Mouse (Mus musculus): ENCODE measurements around the gene Nol4l. TPM values are rescaled to one million over a fixed set of nuclear protein-coding genes. Genes with fewer than 3 reads are reported as not detected.
A peak's percentile ranks its signal among the peaks of the same experiment; 100 is the strongest.

The Nol4l gene
- polyA plus RNA-seq, 2 experiments: 3.7 to 5.7 TPM

DNA sequence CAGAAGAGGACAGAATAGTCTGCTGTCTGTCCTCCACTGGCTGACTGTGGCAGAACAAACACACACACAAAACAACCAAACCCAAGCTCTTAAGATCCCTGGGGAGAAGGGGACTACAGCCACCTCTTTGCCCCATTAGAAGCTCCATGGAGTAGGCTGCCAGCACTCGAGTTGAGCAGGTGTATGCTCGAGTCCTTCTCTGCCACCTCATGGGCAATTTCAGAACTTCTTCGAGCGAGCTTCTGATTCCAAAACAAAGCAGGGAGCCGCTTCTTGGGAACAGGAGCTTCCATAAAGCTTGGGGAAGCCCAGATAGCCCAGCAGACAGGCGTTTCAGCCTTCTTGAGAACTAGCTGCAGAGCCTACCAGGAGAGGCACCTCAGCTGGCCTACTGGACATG, 117.2 kb downstream of the Nol4l start:
- DNase-seq (ENCODE audit: low read depth in 3 of 3, low spot score in 3 of 3): no peak
- no peak overlapping the region for H3K27ac ChIP-seq
- no peak overlapping the region for H3K9ac ChIP-seq (replicated peaks)
- 65% methylated on average over 6 of the region's 6 CpGs for WGBS (ENCODE audit: insufficient replicate concordance)
- no peaks in the 10 kb centered on the region for H3K4me1 ChIP-seq (replicated peaks; ENCODE audit: control insufficient read depth in 2 of 2, insufficient read depth in 2 of 2, low read length in 1 of 2)
- peaks cover 32% of the 10 kb centered on the region for H3K36me3 ChIP-seq (replicated peaks; ENCODE audit: control insufficient read depth, insufficient read depth, low read depth)
- no peak for ATAC-seq (ENCODE audit: insufficient read depth)
- H3K4me3 ChIP-seq (ENCODE audit: insufficient read depth in 1 of 2, low read depth in 2 of 2, low read length in 2 of 2): no peak overlapping the region
- no peaks in the 10 kb centered on the region for H3K27me3 ChIP-seq (ENCODE audit: control insufficient read depth, insufficient read depth, low read length)
- no peak for TF ChIP-seq EP300 (IDR thresholded peaks at IDR 0.05; ENCODE audit: low read depth)
- peak; percentile 21; the same call in 1 of the 2 replicates for TF ChIP-seq CTCF (IDR thresholded peaks at IDR 0.05; ENCODE audit: low read depth)
- H3K4me2 ChIP-seq (ENCODE audit: low read depth): no peak overlapping the region
- H3K9me3 ChIP-seq (ENCODE audit: control insufficient read depth, low read length): no peaks in the 10 kb centered on the region

DNA sequence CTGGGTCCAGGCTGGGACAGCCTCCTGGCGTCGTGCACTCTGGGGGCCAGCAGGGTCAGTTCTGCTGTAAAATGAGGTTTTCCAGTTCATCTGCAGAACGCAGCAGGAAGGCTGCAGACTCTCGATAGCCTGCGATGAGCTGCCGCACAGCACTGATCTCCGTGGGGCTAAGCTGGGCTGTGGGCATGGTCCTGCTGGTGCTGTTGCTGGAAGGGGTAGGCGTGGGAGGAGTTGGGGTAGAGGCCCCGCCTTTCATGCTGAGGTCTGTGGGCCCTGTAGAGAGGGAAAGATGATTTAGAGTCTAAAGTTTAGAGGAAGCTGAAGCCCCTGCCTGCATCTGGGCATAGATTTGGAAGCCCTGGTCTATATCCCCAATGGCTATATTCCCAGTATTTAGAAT, 118.2 kb downstream of the Nol4l start:
- WGBS (ENCODE audit: insufficient replicate concordance): 62% methylated on average over 9 of the region's 9 CpGs
- Histone ChIP-seq H3K4me1 (replicated peaks; ENCODE audit: control insufficient read depth in 2 of 2, insufficient read depth in 2 of 2, low read length in 1 of 2) (no peaks in the 10 kb centered on the region), H3K9me3 (ENCODE audit: control insufficient read depth, low read length) (no peaks in the 10 kb centered on the region), H3K9ac (replicated peaks) (no peak overlapping the region), H3K27ac (no peak overlapping the region), H3K4me3 (ENCODE audit: insufficient read depth in 1 of 2, low read depth in 2 of 2, low read length in 2 of 2) (no peak overlapping the region), H3K36me3 (replicated peaks; ENCODE audit: control insufficient read depth, insufficient read depth, low read depth) (peaks cover 22% of the 10 kb centered on the region), H3K27me3 (ENCODE audit: control insufficient read depth, insufficient read depth, low read length) (no peaks in the 10 kb centered on the region), H3K4me2 (ENCODE audit: low read depth) (no peak overlapping the region)
- no peak for DNase-seq (ENCODE audit: low read depth in 3 of 3, low spot score in 3 of 3)
- ATAC-seq (ENCODE audit: insufficient read depth): no peak
- no peak for TF ChIP-seq EP300 (IDR thresholded peaks at IDR 0.05; ENCODE audit: low read depth)
- no peak for TF ChIP-seq CTCF (IDR thresholded peaks at IDR 0.05; ENCODE audit: low read depth)

DNA sequence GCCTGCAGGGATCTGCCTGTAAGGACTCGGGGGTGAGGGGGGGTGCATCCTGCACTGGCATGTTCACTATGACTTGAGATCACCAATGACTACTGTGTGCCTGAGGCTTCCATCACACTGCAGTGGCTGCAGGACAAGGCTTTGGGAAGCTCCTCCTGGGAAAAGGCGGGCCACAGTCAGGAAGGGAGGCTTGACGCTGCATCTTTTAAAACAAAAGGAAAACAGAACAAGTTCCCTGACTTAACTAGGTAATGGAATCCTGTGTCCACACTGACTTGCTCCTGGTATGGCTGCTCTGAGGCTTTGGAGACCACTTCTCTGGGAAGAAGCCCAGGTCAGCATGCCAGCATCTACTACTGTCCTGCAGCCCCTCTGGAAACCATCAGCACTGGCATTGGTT, 120.8 kb downstream of the Nol4l start:
- Histone ChIP-seq H3K4me2 (ENCODE audit: low read depth) (no peak overlapping the region), H3K4me3 (ENCODE audit: insufficient read depth in 1 of 2, low read depth in 2 of 2, low read length in 2 of 2) (no peak overlapping the region), H3K36me3 (replicated peaks; ENCODE audit: control insufficient read depth, insufficient read depth, low read depth) (peaks cover 8% of the 10 kb centered on the region), H3K4me1 (replicated peaks; ENCODE audit: control insufficient read depth in 2 of 2, insufficient read depth in 2 of 2, low read length in 1 of 2) (peaks cover 0 to 9% of the 10 kb centered on the region in 2 experiments; a peak in 2 of 4 replicates), H3K27me3 (ENCODE audit: control insufficient read depth, insufficient read depth, low read length) (no peaks in the 10 kb centered on the region), H3K27ac (no peak overlapping the region), H3K9me3 (ENCODE audit: control insufficient read depth, low read length) (no peaks in the 10 kb centered on the region), H3K9ac (replicated peaks) (no peak overlapping the region)
- no peak for TF ChIP-seq CTCF (IDR thresholded peaks at IDR 0.05; ENCODE audit: low read depth)
- no peak for TF ChIP-seq EP300 (IDR thresholded peaks at IDR 0.05; ENCODE audit: low read depth)
- ATAC-seq (ENCODE audit: insufficient read depth) (no peak), DNase-seq (ENCODE audit: low read depth in 3 of 3, low spot score in 3 of 3) (no peak)
- 82% methylated on average over 3 of the region's 3 CpGs for WGBS (ENCODE audit: insufficient replicate concordance)

DNA sequence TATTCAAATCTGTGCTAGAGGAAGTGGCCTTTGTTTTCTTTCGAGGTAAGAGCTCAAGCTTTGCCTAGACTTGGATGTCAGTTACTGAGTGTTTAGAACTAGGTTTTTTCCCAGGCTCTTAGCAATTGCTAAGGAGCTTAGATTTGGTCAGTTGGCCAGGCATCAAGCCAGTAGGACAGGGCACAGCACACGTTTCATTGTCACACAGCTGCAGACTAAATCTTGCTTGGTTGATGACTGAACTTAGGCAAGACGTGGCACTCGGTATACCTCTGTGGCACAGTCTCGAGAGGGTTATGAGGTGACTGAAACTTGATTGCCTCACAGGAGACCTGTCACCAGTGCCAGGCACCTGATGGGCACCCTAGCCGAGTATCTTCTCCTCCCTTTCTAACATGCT, 122.9 kb downstream of the Nol4l start:
- H3K9ac ChIP-seq (replicated peaks): no peak overlapping the region
- no peaks in the 10 kb centered on the region for H3K9me3 ChIP-seq (ENCODE audit: control insufficient read depth, low read length)
- DNase-seq (ENCODE audit: low read depth in 3 of 3, low spot score in 3 of 3): no peak
- no peaks in the 10 kb centered on the region for H3K27me3 ChIP-seq (ENCODE audit: control insufficient read depth, insufficient read depth, low read length)
- no peak overlapping the region for H3K4me2 ChIP-seq (ENCODE audit: low read depth)
- H3K4me1 ChIP-seq (replicated peaks; ENCODE audit: control insufficient read depth in 2 of 2, insufficient read depth in 2 of 2, low read length in 1 of 2): peaks cover 0 to 10% of the 10 kb centered on the region in 2 experiments; a peak in 2 of 4 replicates
- no peak for TF ChIP-seq EP300 (IDR thresholded peaks at IDR 0.05; ENCODE audit: low read depth)
- no peak for ATAC-seq (ENCODE audit: insufficient read depth)
- H3K36me3 ChIP-seq (replicated peaks; ENCODE audit: control insufficient read depth, insufficient read depth, low read depth): peaks cover 9% of the 10 kb centered on the region
- H3K4me3 ChIP-seq (ENCODE audit: insufficient read depth in 1 of 2, low read depth in 2 of 2, low read length in 2 of 2): no peak overlapping the region
- no peak overlapping the region for H3K27ac ChIP-seq
- 71% methylated on average over 6 of the region's 6 CpGs for WGBS (ENCODE audit: insufficient replicate concordance)

DNA sequence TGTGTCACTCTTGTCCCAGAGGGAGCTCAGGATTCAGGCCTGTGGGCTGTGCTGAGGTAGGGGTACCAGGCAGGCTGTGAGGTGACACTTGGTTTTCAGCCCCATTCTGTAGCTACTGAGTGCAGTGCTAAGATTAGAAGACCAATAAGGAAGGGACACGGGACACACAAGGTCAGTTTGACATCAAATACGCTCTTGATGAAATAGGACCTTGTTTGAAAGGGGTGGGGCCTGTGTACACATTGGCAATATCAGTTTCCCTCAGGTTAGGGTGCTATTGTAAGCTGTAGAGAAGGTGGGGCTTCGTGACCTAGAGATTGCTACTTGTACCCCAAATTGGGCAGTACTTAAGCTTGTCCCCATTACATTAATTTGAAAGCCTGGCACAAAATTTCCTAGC, 124.9 kb downstream of the Nol4l start:
- H3K27me3 ChIP-seq (ENCODE audit: control insufficient read depth, insufficient read depth, low read length): no peaks in the 10 kb centered on the region
- TF ChIP-seq CTCF (IDR thresholded peaks at IDR 0.05; ENCODE audit: low read depth) (no peak), EP300 (IDR thresholded peaks at IDR 0.05; ENCODE audit: low read depth) (no peak)
- no peak overlapping the region for H3K9ac ChIP-seq (replicated peaks)
- peaks cover 0 to 10% of the 10 kb centered on the region in 2 experiments; a peak in 2 of 4 replicates for H3K4me1 ChIP-seq (replicated peaks; ENCODE audit: control insufficient read depth in 2 of 2, insufficient read depth in 2 of 2, low read length in 1 of 2)
- no peak overlapping the region for H3K4me2 ChIP-seq (ENCODE audit: low read depth)
- peaks cover 23% of the 10 kb centered on the region for H3K36me3 ChIP-seq (replicated peaks; ENCODE audit: control insufficient read depth, insufficient read depth, low read depth)
- WGBS (ENCODE audit: insufficient replicate concordance): 63% methylated on average over 3 of the region's 3 CpGs
- peak; percentile 19; the same call in 1 of the 2 replicates for ATAC-seq (ENCODE audit: insufficient read depth)
- H3K9me3 ChIP-seq (ENCODE audit: control insufficient read depth, low read length): no peaks in the 10 kb centered on the region
- H3K4me3 ChIP-seq (ENCODE audit: insufficient read depth in 1 of 2, low read depth in 2 of 2, low read length in 2 of 2): no peak overlapping the region
- H3K27ac ChIP-seq: no peak overlapping the region
- DNase-seq (ENCODE audit: low read depth in 3 of 3, low spot score in 3 of 3): no peak

Measured in liver, embryonic 14.5 days (tissue).